Mouse (Mus musculus) olfactory bulb, adult 2 months (tissue): Measurements from ENCODE around the gene Pkn3.
A peak's percentile ranks its signal among the peaks of the same experiment; 100 is the strongest.

Experiments
- CTCF ChIP-seq: fragments of 200-500 bp; IDR thresholded peaks from 2 replicates; pipeline ENCODE4 v1.5.1; 2012; ENCODE audit warnings: low read depth, mild to moderate bottlenecking, low read length, moderate library complexity; ENCODE audit not compliant: insufficient read depth
- POLR2A ChIP-seq: fragments of 200-500 bp; IDR thresholded peaks from 2 replicates; pipeline ENCODE4 v1.6.1; 2012; ENCODE audit warnings: mild to moderate bottlenecking, low read depth, low read length, moderate library complexity; ENCODE audit not compliant: insufficient read depth

- TF ChIP-seq CTCF: no peak
- TF ChIP-seq POLR2A: peak; percentile 63
Observed at GRCm38 (mm10) chr2:30124472-30125274, 47.2 kb downstream of the Pkn3 start, which contains the start of gene Zer1.
